Mouse (Mus musculus): Measurements from ENCODE around the gene Hcn2. TPM values are rescaled to one million over a fixed set of nuclear protein-coding genes. Genes with fewer than 3 reads are reported as not detected.
A peak's percentile ranks its signal among the peaks of the same experiment; 100 is the strongest.

The Hcn2 gene
- total RNA-seq (2021) = 100 to 1,000 TPM; 129 to 142 TPM
- long read RNA-seq, experiment 1, transcript Hcn2-202 (8 exons, 3,195 nt) = major isoform, 226 of 260 reads
- long read RNA-seq, experiment 1, partial matches to known transcripts = 16 of 260 reads
- long read RNA-seq, experiment 1, other reads (novel, unspliced or antisense) = 18 of 260 reads
- long read RNA-seq, experiment 2, transcript Hcn2-202 (8 exons, 3,195 nt) = major isoform, 191 of 233 reads
- long read RNA-seq, experiment 2, partial matches to known transcripts = 29 of 233 reads
- long read RNA-seq, experiment 2, other reads (novel, unspliced or antisense) = 13 of 233 reads

DNA sequence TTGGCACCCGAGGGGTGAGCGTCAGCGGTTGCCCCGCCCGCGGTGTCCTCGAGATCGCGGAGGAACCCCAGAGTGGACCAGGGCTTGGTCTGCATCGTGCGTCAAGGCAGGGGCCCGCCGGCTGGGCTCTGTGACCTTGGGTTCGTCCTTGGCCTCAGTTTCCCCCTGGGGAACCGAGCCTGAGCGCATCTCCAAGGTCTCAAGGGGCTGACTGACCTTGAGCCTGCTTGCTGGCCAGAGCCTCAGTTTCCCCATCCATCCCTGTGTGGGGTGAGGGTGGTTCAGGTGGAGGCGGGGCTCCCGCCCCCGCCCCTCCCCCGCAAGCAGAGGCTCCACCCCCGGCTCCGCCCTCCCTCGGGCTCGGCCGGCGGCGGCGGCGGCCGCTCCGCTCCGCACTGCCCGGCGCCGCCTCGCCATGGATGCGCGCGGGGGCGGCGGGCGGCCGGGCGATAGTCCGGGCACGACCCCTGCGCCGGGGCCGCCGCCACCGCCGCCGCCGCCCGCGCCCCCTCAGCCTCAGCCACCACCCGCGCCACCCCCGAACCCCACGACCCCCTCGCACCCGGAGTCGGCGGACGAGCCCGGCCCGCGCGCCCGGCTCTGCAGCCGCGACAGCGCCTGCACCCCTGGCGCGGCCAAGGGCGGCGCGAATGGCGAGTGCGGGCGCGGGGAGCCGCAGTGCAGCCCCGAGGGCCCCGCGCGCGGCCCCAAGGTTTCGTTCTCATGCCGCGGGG, at the start of gene Hcn2:
Gene Hcn2, plus strand, starts transcription at position 381 of the 734 bp plus-strand sequence.
- no peak for TF ChIP-seq CTCF (IDR thresholded peaks at IDR 0.05)
- peak within 1 kb of the TSS; percentile 84 for H3K4me3 ChIP-seq
- H3K27ac ChIP-seq = peak within 1 kb of the TSS; percentile 89
- no peak for DNase-seq (ENCODE audit: extremely low spot score in 1 of 2, low spot score in 2 of 2)
- intact Hi-C loops (cut with DNase I) = no loop called here

DNA sequence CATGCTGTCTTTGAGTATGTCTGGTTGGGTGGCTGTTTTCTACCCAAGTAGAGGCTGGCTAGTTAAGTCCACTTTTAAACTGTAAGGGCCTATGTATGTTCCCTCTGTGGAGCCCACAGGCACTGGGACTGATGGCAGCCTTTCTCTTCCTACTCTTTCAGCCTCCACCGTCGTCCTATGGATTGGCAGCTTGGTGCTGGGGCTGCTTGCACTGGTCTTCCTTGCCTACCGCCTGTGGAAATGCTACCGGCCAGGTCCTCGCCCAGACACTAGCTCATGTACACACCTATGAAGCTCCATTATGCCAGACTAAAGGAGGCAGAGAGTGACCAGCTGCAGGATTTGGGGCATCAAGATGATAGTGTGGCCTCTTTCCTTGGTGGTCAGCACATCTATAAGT, 48.4 kb upstream of the Hcn2 start:
- DNase-seq (ENCODE audit: extremely low spot score in 1 of 2, low spot score in 2 of 2) = no peak
- no peak for TF ChIP-seq CTCF (IDR thresholded peaks at IDR 0.05)
- no peak overlapping the region for H3K4me3 ChIP-seq
- H3K27ac ChIP-seq = peak overlapping the region; percentile 99
- intact Hi-C loops (cut with DNase I) = loop anchor here (1.0 to 10.0 kb wide), 3 partner anchors 73 to 1233 kb away; partner anchors contain the start of gene Ccdc105

DNA sequence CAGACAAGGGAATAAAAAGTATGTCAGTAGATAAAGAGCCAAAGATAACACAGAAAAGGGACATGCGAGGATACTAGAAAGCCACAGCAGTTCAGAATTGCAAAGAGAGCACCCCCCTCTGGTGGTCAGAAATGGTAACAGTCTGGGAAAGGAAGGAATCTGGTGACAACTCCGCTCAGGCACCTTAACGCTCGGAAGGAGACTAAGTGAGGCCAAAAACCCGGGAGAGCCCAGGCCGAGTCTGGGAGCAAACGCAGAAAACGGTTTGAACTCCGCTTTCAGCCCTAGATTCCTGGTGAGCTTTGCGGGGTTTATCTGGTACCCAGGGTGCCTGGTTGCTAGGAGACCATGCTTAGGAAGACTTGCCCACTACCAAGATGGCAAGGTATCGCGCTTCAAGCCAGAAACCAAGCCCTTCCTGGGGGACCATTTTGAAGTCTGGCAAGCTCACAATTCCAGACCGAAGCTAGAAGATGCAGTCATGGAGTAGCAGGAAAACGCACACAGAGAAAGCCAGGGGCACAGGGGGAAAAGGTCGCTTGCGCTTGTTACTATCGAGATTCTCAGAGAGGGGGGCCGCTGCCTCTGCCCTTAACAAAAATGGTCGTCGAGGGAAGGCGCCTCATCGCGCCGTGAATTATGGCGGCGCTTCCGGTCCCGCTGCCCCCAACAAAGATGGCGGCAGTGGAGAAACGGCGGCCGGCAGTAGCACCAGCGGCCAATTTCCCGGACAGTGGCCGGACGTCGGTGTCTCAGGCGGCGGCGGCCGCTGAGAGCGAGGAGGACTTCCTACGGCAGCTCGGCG, 47.5 kb upstream of the Hcn2 start, which contains the start of gene Tpgs1:
Gene Tpgs1, plus strand, starts transcription at position 599 of the 805 bp plus-strand sequence.
- peak; percentile 97 for TF ChIP-seq CTCF (IDR thresholded peaks at IDR 0.05)
- intact Hi-C loops (cut with DNase I) = loop anchor here (1.0 to 10.0 kb wide), 4 partner anchors 12 to 1234 kb away; partner anchors contain the start of gene Ccdc105
- Histone ChIP-seq H3K27ac (peak within 1 kb of the TSS; percentile 99), H3K4me3 (peak within 1 kb of the TSS; percentile 94)
- peak; percentile 87 for DNase-seq (ENCODE audit: extremely low spot score in 1 of 2, low spot score in 2 of 2)

DNA sequence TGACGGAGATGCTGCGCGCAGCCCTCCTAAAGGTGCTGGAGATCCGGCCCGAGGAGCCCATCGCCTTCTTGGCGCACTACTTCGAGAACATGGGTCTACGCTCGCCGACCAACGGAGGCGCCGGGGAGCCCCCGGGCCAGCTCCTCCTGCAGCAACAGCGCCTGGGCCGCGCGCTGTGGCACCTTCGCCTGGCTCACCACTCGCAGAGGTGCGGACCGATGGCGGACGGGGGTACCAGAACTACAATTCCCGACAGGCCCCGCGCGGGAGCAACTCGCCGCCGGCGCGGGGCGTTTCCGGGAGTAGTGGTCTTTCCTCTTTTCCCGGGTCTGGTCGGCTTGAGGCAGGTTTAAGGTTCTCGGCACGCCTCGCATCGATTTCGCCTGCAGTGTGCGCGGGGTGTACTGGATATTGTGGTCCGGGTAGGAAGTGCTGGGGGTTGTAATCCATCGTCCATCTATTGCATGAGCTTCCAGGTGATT, 46.8 kb upstream of the Hcn2 start:
- intact Hi-C loops (cut with DNase I) = loop anchor here (1.0 to 10.0 kb wide), 3 partner anchors 12 to 1235 kb away; partner anchors contain the start of gene Ccdc105
- DNase-seq (ENCODE audit: extremely low spot score in 1 of 2, low spot score in 2 of 2) = peak; percentile 80
- H3K27ac ChIP-seq = peak overlapping the region; percentile 99
- no peak for TF ChIP-seq CTCF (IDR thresholded peaks at IDR 0.05)
- peak overlapping the region; percentile 94 for H3K4me3 ChIP-seq

DNA sequence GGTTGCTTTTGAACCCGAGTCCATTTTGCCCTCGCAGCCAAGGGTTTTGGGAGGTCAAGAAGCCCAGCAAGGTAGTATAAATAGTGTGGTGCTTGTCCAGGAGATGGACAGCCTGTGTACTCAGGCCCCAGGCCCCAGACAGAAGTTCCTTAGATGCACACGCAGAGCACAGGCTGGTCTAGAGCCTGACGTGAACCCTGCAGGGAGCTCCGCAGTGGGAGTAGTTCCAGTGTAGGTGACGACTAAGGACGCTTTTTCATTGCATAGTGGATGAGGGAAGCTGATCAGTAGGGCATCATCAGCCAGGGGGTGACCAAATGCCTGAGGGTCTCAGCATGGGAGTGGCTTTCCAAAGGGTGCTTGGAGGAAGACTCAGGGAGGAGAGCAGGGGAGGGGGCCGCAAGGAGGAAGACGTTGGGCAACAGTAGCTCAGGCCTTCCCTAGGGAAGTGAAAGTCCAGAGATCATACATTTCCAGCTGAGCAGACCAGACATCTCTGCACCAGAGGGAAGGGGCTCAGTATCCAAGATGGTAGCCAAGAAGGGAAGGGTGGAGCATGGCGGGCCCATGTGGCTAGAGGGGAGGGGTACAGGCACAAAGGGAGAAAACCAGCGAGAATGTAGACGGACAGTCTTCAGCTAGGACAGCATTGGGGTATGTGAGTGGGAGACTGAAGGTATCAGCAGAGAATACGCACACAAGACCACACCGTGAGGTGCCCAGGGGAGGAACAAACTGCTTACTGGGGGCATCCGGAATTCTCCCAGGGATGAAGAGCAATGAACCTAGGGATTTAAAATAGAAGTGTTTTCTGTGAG, 46.2 kb upstream of the Hcn2 start:
- DNase-seq (ENCODE audit: extremely low spot score in 1 of 2, low spot score in 2 of 2) = no peak
- Histone ChIP-seq H3K4me3 (peak overlapping the region; percentile 94), H3K27ac (peak overlapping the region; percentile 99)
- TF ChIP-seq CTCF (IDR thresholded peaks at IDR 0.05) = no peak
- intact Hi-C loops (cut with DNase I) = no loop called here

DNA sequence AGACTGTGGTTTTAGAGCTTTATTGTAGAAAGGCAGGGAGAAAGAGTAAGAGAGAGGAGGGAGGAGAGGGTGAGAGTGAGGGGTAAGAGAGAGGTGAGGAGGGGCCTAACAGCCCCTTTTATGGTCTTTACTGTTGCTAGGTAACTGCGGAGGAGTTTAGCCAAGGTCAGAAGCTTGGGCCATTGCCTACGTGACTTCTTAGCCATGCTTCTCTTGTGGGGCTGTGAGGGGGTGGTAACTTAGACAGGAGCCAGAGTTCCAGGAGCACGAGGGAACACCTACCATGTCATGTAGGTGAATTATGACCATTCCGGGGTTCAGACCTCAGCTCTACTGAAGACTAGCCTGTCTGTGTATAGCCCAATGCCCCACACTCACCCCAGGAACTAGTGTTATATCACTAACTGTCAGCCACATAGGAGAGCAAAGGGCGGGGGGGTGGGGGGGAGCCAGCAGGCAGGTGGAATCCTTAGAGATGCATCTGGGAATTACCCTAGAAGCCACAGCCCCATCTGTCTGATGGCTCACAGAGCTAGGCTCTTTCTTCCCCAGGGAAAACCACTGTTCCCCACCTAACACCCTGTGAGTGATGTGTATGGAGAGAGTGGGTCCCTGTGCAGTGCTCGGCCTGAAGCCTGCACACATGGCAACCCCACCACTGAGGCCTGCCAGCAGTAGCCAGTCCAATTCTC, 44.9 kb upstream of the Hcn2 start:
- Histone ChIP-seq H3K4me3 (no peak overlapping the region), H3K27ac (no peak overlapping the region)
- intact Hi-C loops (cut with DNase I) = no loop called here
- TF ChIP-seq CTCF (IDR thresholded peaks at IDR 0.05) = no peak
- no peak for DNase-seq (ENCODE audit: extremely low spot score in 1 of 2, low spot score in 2 of 2)

DNA sequence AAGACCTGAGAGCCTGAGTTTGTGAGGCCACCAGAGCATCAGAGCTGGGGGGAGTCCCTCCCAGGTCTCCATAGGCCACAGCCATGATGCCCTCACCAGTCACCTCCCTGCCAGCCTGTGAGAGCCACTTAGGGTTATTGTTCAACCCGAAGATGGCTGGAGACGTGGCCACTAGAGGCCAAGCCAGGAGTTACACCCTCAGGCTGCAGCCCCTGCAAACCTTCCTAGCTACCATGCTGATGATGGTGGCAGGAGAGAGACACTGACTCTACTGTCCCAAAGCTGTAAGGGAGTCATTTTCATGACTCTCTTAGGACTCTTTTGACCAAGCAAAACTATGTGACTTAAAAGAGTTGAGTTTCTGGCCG, 44.4 kb upstream of the Hcn2 start:
- intact Hi-C loops (cut with DNase I) = no loop called here
- DNase-seq (ENCODE audit: extremely low spot score in 1 of 2, low spot score in 2 of 2) = no peak
- Histone ChIP-seq H3K27ac (no peak overlapping the region), H3K4me3 (no peak overlapping the region)
- TF ChIP-seq CTCF (IDR thresholded peaks at IDR 0.05) = no peak; the same call in 1 of the 2 replicates

DNA sequence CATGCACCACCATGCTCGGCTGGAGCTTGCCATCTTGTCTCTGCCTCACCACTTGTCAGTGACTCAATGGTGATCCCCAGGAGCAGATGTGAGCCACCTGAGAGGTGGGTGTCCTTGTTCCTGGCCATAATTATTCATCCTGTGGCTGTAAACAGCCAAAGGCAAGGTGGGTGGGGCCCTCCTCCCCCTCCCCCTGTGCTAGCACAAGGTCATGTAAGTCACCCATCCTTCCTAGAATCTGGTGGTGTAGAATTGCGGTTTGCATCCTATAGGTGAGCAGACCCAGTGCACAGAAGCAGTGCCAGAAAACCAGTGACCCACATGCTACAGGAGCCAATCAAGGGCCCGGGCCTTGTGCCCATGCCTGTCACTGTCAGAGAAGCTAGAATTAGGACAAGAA, 43.4 kb upstream of the Hcn2 start:
- intact Hi-C loops (cut with DNase I) = no loop called here
- DNase-seq (ENCODE audit: extremely low spot score in 1 of 2, low spot score in 2 of 2) = no peak
- TF ChIP-seq CTCF (IDR thresholded peaks at IDR 0.05) = no peak
- no peak overlapping the region for H3K4me3 ChIP-seq
- no peak overlapping the region for H3K27ac ChIP-seq

DNA sequence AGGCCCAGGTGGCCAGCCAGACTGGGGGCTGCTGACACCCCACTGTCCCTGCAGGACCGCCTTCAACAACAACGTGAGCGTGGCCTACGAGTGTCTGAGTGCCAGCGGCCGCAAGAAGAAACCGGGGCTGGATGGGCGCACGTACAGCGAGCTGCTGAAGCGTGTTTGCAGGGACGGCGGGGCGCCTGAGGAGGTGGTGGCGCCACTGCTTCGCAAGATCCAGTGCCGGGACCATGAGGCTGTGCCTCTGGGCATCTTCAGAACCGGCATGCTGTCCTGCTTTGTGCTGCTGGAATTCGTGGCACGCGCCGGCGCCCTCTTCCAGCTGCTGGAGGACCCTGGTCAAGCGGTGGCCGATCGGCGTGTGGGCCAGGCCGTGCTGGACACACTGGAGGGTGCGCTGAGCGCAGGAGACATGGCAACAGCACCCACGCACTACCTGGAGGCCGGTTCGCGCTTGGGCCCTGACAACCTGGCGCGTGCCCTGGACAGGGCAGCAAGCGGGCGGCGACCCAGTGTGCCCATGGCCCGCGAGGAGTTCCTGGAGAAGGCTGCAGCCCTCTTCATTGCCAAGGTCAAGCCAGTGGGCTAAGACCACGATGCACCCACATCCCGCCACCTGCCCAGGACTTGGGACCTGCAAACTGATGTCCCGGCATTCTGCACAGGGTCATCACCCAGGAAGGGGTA, 40.9 kb upstream of the Hcn2 start:
- Histone ChIP-seq H3K4me3 (no peak overlapping the region), H3K27ac (no peak overlapping the region)
- TF ChIP-seq CTCF (IDR thresholded peaks at IDR 0.05) = no peak
- no peak for DNase-seq (ENCODE audit: extremely low spot score in 1 of 2, low spot score in 2 of 2)
- intact Hi-C loops (cut with DNase I) = no loop called here
